Mouse (Mus musculus) embryonic facial prominence, embryonic 11.5 days (tissue): ENCODE measurements at regions not wholly inside any gene's neighbourhood (a gene's known extent, or its start where the extent isn't known, plus 50 kb on each side); places are given as distances from the start of the nearest gene placed in this dataset.
"Not testable (repeated sequence)": the region's sequence is repeated elsewhere in the genome, so short reads cannot be mapped to it uniquely, and the experiment has no call there.

ENCODE experiments used
- ATAC-seq: fragments of 200-750 bp; cut with Nextera tagmentation; replicated peaks from 2 replicates; pipeline ENCODE4 v1.8.0; 2017; ENCODE audit warnings: low read depth; ENCODE audit not compliant: insufficient number of reproducible peaks, low FRiP score, low TSS enrichment
- DNase-seq: peaks from one replicate; pipeline ENCODE4 v3.0.0-alpha.2; 2015; ENCODE audit warnings: low spot score
- H3K27ac ChIP-seq: fragments of 300-500 bp; sonication (generic); replicated peaks from 2 replicates; pipeline ENCODE4 v1.5.1; 2014; ENCODE audit warnings: mild to moderate bottlenecking, low read depth, low read length, control low read depth
- H3K27me3 ChIP-seq: fragments of 300-500 bp; sonication (generic); 2 replicates; pipeline ENCODE4 v1.6.1; 2014; ENCODE audit warnings: mild to moderate bottlenecking, low read length, moderate library complexity, mixed read lengths; ENCODE audit not compliant: control insufficient read depth, insufficient read depth
- H3K36me3 ChIP-seq: fragments of 300-500 bp; sonication (generic); replicated peaks from 2 replicates; pipeline ENCODE4 v1.6.1; 2014; ENCODE audit warnings: low read depth, mild to moderate bottlenecking, low read length, moderate library complexity, mixed read lengths; ENCODE audit not compliant: control insufficient read depth, insufficient read depth
- H3K4me1 ChIP-seq: fragments of 300-500 bp; sonication (generic); 2 replicates; pipeline ENCODE4 v1.6.1; 2014; ENCODE audit warnings: low read length, mixed read lengths; ENCODE audit not compliant: control insufficient read depth, insufficient read depth
- H3K4me2 ChIP-seq: fragments of 300-500 bp; sonication (generic); 2 replicates; pipeline ENCODE4 v1.6.1; 2014; ENCODE audit warnings: low read depth, mild to moderate bottlenecking, control low read depth, low read length, moderate library complexity
- H3K4me3 ChIP-seq: fragments of 300-500 bp; sonication (generic); 2 replicates; pipeline ENCODE4 v1.5.1; 2014; ENCODE audit warnings: low read depth, low read length, control low read depth
- H3K9ac ChIP-seq: fragments of 300-500 bp; sonication (generic); replicated peaks from 2 replicates; pipeline ENCODE4 v1.6.1; 2014; ENCODE audit warnings: mild to moderate bottlenecking, control low read depth, low read length
- H3K9me3 ChIP-seq: fragments of 300-500 bp; sonication (generic); replicated peaks from 2 replicates; pipeline ENCODE4 v1.6.1; 2016; ENCODE audit warnings: mild to moderate bottlenecking, low read length, inconsistent platforms, mixed read lengths; ENCODE audit not compliant: control insufficient read depth
- WGBS: fragments of 180-500 bp; shearing (Covaris S2); extraction: QIAGEN DNeasy Blood & Tissue Kit; methylation state at CpG from one replicate; pipeline ENCODE4 v1.1.7; 2014; 5-methylcytosine and 5-hydroxymethylcytosine counted together

GRCm38 (mm10) chr12:5678126-5678525 is 302.6 kb upstream of the Klhl29 start:
- not testable (repeated sequence) for H3K4me2 ChIP-seq, H3K4me1 ChIP-seq, H3K27ac ChIP-seq, H3K9me3 ChIP-seq, H3K9ac ChIP-seq, H3K36me3 ChIP-seq, ATAC-seq, H3K27me3 ChIP-seq, DNase-seq, H3K4me3 ChIP-seq
- WGBS: 96% methylated on average over 8 of the region's 8 CpGs

DNA sequence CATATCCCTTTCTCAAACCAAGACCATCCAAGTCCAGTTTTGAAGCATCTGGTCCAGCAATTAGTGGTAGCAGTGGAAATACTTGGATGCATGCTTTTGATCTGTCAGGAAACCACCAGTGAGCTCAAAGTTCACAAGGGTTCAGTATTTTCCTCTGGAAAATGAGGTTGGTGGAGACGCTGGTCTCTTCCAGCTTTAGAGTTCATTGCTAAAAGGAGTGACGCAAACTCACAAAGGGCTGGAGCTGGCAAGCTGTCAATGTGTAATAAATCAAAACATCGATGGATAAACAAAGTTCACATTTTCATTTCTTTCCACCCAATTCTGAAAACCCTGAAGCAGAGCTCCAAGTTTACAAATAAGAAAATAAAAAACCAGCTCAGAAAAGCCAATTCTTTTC is 293.0 kb upstream of the Klhl29 start:
- Histone ChIP-seq H3K4me2 (no peak overlapping the region), H3K9me3 (no peaks in the 10 kb centered on the region), H3K27me3 (no peaks in the 10 kb centered on the region), H3K4me3 (no peak overlapping the region), H3K4me1 (no peaks in the 10 kb centered on the region), H3K9ac (no peak overlapping the region), H3K27ac (no peak overlapping the region), H3K36me3 (no peaks in the 10 kb centered on the region)
- DNase-seq (no peak), ATAC-seq (no peak)
- WGBS: 75% methylated on average over 3 of the region's 3 CpGs

DNA sequence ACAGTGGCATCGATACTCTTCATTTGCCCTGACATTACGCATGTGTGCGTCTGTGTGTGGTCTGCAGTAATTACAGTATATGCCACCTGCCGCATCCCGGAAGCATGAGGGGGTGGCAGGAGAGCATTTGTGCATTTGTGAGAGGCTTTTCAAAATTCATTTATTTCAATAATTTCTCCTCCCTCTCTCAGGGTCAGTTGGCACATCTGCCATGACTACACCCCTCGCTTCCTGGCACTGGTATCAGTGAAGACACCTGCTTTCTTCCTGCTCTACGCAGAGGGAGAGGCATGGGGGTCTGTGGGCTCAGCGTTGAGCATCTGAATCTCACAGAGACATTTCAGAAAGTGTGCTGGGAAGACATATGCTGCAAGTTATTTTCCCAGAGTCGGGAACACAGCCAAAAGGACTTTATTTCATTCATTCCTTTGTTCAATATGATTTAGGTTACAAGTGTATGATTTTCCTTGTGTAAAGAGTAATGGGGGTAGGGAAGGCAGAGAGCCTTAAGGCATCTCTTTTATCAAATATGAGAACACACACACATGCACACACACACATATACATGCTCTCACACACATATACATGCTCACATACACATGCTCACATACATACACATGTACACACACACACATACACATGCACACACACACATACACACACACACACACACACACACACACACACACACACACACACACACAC is 262.2 kb upstream of the Klhl29 start:
- H3K9me3 ChIP-seq: no peaks in the 10 kb centered on the region
- H3K27ac ChIP-seq: no peak overlapping the region
- H3K4me1 ChIP-seq: no peaks in the 10 kb centered on the region
- H3K4me3 ChIP-seq: no peak overlapping the region
- WGBS: 89% methylated on average over 9 of the region's 9 CpGs
- no peak overlapping the region for H3K9ac ChIP-seq
- no peaks in the 10 kb centered on the region for H3K36me3 ChIP-seq
- DNase-seq: no peak
- H3K27me3 ChIP-seq: no peaks in the 10 kb centered on the region
- no peak overlapping the region for H3K4me2 ChIP-seq
- ATAC-seq: no peak

- no peak overlapping the region for H3K4me3 ChIP-seq
- H3K4me1 ChIP-seq: no peaks in the 10 kb centered on the region
- no peaks in the 10 kb centered on the region for H3K9me3 ChIP-seq
- no peak overlapping the region for H3K27ac ChIP-seq
- ATAC-seq: no peak
- H3K4me2 ChIP-seq: no peak overlapping the region
- no peaks in the 10 kb centered on the region for H3K36me3 ChIP-seq
- no peak for DNase-seq
- H3K9ac ChIP-seq: no peak overlapping the region
- no peaks in the 10 kb centered on the region for H3K27me3 ChIP-seq
- 81% methylated on average over 3 of the region's 3 CpGs for WGBS
These were observed 258.5 kb upstream of the Klhl29 start for GRCm38 (mm10) chr12:5633971-5634370.

GRCm38 (mm10) chr12:5601084-5601654 is 225.7 kb upstream of the Klhl29 start:
- no peaks in the 10 kb centered on the region for H3K4me1 ChIP-seq
- WGBS: 52% methylated on average over 9 of the region's 9 CpGs
- H3K27me3 ChIP-seq: no peaks in the 10 kb centered on the region
- H3K9me3 ChIP-seq: no peaks in the 10 kb centered on the region
- no peak overlapping the region for H3K27ac ChIP-seq
- H3K36me3 ChIP-seq: no peaks in the 10 kb centered on the region
- ATAC-seq (no peak), DNase-seq (no peak)
- no peak overlapping the region for H3K9ac ChIP-seq
- H3K4me2 ChIP-seq: no peak overlapping the region
- H3K4me3 ChIP-seq: no peak overlapping the region

DNA sequence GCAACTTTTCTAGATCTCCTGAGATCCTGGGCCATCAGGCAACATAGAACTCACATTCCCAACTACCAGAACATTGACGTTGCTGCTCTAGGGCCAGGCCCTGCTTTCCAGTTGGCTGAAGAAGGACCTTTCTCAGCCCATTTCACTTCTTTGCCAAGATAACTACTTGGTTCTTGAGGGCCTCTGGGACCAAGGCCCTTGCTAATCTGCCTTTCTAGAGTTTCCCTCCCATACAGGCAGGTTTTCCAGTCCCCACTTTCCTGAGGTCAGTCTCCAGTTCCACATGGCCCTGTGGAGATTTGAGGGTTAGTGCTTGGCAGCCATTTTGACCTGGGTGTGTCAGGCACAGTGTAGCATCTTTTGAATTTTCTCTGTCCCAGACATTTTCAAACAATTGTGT is 223.9 kb upstream of the Klhl29 start:
- Histone ChIP-seq H3K4me1 (no peaks in the 10 kb centered on the region), H3K4me3 (no peak overlapping the region), H3K27me3 (no peaks in the 10 kb centered on the region), H3K9me3 (no peaks in the 10 kb centered on the region), H3K36me3 (no peaks in the 10 kb centered on the region), H3K4me2 (no peak overlapping the region), H3K27ac (no peak overlapping the region), H3K9ac (no peak overlapping the region)
- WGBS: 79% methylated on average over 1 of the region's 1 CpGs
- ATAC-seq: no peak
- no peak for DNase-seq

DNA sequence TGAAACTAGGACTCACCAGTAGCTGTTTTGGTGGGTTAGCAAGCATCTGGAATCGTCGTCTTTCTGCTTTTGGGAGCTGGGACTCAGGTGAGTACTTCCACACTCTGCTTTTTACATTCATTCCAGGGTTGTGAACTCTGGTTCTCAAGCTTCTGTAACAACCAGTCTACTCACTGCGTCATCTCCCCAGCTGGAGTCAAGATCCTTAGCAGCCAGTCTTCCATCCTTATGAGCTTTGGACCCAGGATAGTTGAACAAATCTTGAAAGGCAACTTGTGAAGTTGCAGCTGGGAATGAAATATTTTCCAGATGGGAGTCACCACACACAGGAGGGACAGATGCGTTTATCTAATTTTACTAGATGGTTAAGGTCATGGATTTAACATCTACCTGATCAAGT is 223.5 kb upstream of the Klhl29 start:
- no peak overlapping the region for H3K27ac ChIP-seq
- no peaks in the 10 kb centered on the region for H3K27me3 ChIP-seq
- DNase-seq (no peak), ATAC-seq (no peak)
- H3K9me3 ChIP-seq: no peaks in the 10 kb centered on the region
- no peaks in the 10 kb centered on the region for H3K36me3 ChIP-seq
- H3K4me1 ChIP-seq: no peaks in the 10 kb centered on the region
- H3K4me3 ChIP-seq: no peak overlapping the region
- no peak overlapping the region for H3K9ac ChIP-seq
- WGBS: 85% methylated on average over 4 of the region's 4 CpGs
- H3K4me2 ChIP-seq: no peak overlapping the region

- Histone ChIP-seq H3K9me3 (no peaks in the 10 kb centered on the region), H3K27ac (no peak overlapping the region), H3K36me3 (no peaks in the 10 kb centered on the region), H3K27me3 (no peaks in the 10 kb centered on the region), H3K4me1 (no peaks in the 10 kb centered on the region), H3K4me2 (no peak overlapping the region), H3K4me3 (no peak overlapping the region), H3K9ac (no peak overlapping the region)
- DNase-seq (no peak), ATAC-seq (no peak)
- 67% methylated on average over 6 of the region's 6 CpGs for WGBS
These were observed 197.3 kb upstream of the Klhl29 start for GRCm38 (mm10) chr12:5572831-5573230.
